Mouse (Mus musculus): ENCODE measurements at regions not wholly inside any gene's neighbourhood (a gene's known extent, or its start where the extent isn't known, plus 50 kb on each side); places are given as distances from the start of the nearest gene placed in this dataset.

- Histone ChIP-seq H3K4me1 (ENCODE audit: control insufficient read depth, insufficient read depth, low read length) (no peaks in the 10 kb centered on the region), H3K27ac (ENCODE audit: low read depth, low read length) (no peak overlapping the region), H3K4me2 (ENCODE audit: low read length) (no peak overlapping the region), H3K9me3 (replicated peaks; ENCODE audit: control insufficient read depth, low read length) (no peaks in the 10 kb centered on the region), H3K36me3 (ENCODE audit: control insufficient read depth, insufficient read depth, low read length) (no peaks in the 10 kb centered on the region), H3K27me3 (replicated peaks; ENCODE audit: control insufficient read depth, insufficient read depth, low read length) (no peaks in the 10 kb centered on the region), H3K9ac (ENCODE audit: low read length) (no peak overlapping the region), H3K4me3 (ENCODE audit: low read depth, low read length) (no peak overlapping the region)
- 67% methylated on average over 2 of the region's 2 CpGs for WGBS
- DNase-seq (ENCODE audit: low spot score) (no peak), ATAC-seq (no peak)
Measured at GRCm38 (mm10) chr1:50685361-50685760, 215.1 kb upstream of the Tmeff2 start.

- no peak overlapping the region for H3K4me2 ChIP-seq (ENCODE audit: low read length)
- H3K36me3 ChIP-seq (ENCODE audit: control insufficient read depth, insufficient read depth, low read length) = no peaks in the 10 kb centered on the region
- DNase-seq (ENCODE audit: low spot score) = no peak
- ATAC-seq = no peak
- H3K4me1 ChIP-seq (ENCODE audit: control insufficient read depth, insufficient read depth, low read length) = no peaks in the 10 kb centered on the region
- no peaks in the 10 kb centered on the region for H3K9me3 ChIP-seq (replicated peaks; ENCODE audit: control insufficient read depth, low read length)
- WGBS = 87% methylated on average over 1 of the region's 1 CpGs
- no peak overlapping the region for H3K27ac ChIP-seq (ENCODE audit: low read depth, low read length)
- H3K9ac ChIP-seq (ENCODE audit: low read length) = no peak overlapping the region
- no peaks in the 10 kb centered on the region for H3K27me3 ChIP-seq (replicated peaks; ENCODE audit: control insufficient read depth, insufficient read depth, low read length)
- no peak overlapping the region for H3K4me3 ChIP-seq (ENCODE audit: low read depth, low read length)
Measured at GRCm38 (mm10) chr1:50696916-50697315, 203.5 kb upstream of the Tmeff2 start.

GRCm38 (mm10) chr1:50697333-50698216 lies 202.9 kb upstream of the Tmeff2 start:
- Histone ChIP-seq H3K9me3 (replicated peaks; ENCODE audit: control insufficient read depth, low read length) (no peaks in the 10 kb centered on the region), H3K27ac (ENCODE audit: low read depth, low read length) (no peak overlapping the region), H3K36me3 (ENCODE audit: control insufficient read depth, insufficient read depth, low read length) (no peaks in the 10 kb centered on the region), H3K9ac (ENCODE audit: low read length) (no peak overlapping the region), H3K4me1 (ENCODE audit: control insufficient read depth, insufficient read depth, low read length) (no peaks in the 10 kb centered on the region), H3K27me3 (replicated peaks; ENCODE audit: control insufficient read depth, insufficient read depth, low read length) (no peaks in the 10 kb centered on the region), H3K4me3 (ENCODE audit: low read depth, low read length) (no peak overlapping the region), H3K4me2 (ENCODE audit: low read length) (no peak overlapping the region)
- DNase-seq (ENCODE audit: low spot score) = no peak
- 84% methylated on average over 7 of the region's 7 CpGs for WGBS
- ATAC-seq = no peak

GRCm38 (mm10) chr1:50704639-50705038 lies 195.8 kb upstream of the Tmeff2 start:
- Histone ChIP-seq H3K4me1 (ENCODE audit: control insufficient read depth, insufficient read depth, low read length) (no peaks in the 10 kb centered on the region), H3K9me3 (replicated peaks; ENCODE audit: control insufficient read depth, low read length) (no peaks in the 10 kb centered on the region), H3K9ac (ENCODE audit: low read length) (no peak overlapping the region), H3K36me3 (ENCODE audit: control insufficient read depth, insufficient read depth, low read length) (no peaks in the 10 kb centered on the region), H3K4me2 (ENCODE audit: low read length) (no peak overlapping the region), H3K27me3 (replicated peaks; ENCODE audit: control insufficient read depth, insufficient read depth, low read length) (no peaks in the 10 kb centered on the region), H3K4me3 (ENCODE audit: low read depth, low read length) (no peak overlapping the region), H3K27ac (ENCODE audit: low read depth, low read length) (no peak overlapping the region)
- DNase-seq (ENCODE audit: low spot score) = no peak
- WGBS = 89% methylated on average over 2 of the region's 2 CpGs
- no peak for ATAC-seq

- no peak overlapping the region for H3K4me3 ChIP-seq (ENCODE audit: low read depth, low read length)
- H3K36me3 ChIP-seq (ENCODE audit: control insufficient read depth, insufficient read depth, low read length) = no peaks in the 10 kb centered on the region
- 94% methylated on average over 5 of the region's 5 CpGs for WGBS
- no peaks in the 10 kb centered on the region for H3K4me1 ChIP-seq (ENCODE audit: control insufficient read depth, insufficient read depth, low read length)
- no peaks in the 10 kb centered on the region for H3K27me3 ChIP-seq (replicated peaks; ENCODE audit: control insufficient read depth, insufficient read depth, low read length)
- no peak overlapping the region for H3K4me2 ChIP-seq (ENCODE audit: low read length)
- no peak for ATAC-seq
- H3K9me3 ChIP-seq (replicated peaks; ENCODE audit: control insufficient read depth, low read length) = no peaks in the 10 kb centered on the region
- no peak overlapping the region for H3K27ac ChIP-seq (ENCODE audit: low read depth, low read length)
- no peak for DNase-seq (ENCODE audit: low spot score)
- H3K9ac ChIP-seq (ENCODE audit: low read length) = no peak overlapping the region
Measured at GRCm38 (mm10) chr1:50745049-50745448, 155.4 kb upstream of the Tmeff2 start.

- peak; percentile 40; the same call in 1 of the 2 replicates for ATAC-seq
- no peak overlapping the region for H3K4me2 ChIP-seq (ENCODE audit: low read length)
- no peak overlapping the region for H3K27ac ChIP-seq (ENCODE audit: low read depth, low read length)
- H3K9ac ChIP-seq (ENCODE audit: low read length) = no peak overlapping the region
- no peaks in the 10 kb centered on the region for H3K9me3 ChIP-seq (replicated peaks; ENCODE audit: control insufficient read depth, low read length)
- no peak overlapping the region for H3K4me3 ChIP-seq (ENCODE audit: low read depth, low read length)
- no peaks in the 10 kb centered on the region for H3K27me3 ChIP-seq (replicated peaks; ENCODE audit: control insufficient read depth, insufficient read depth, low read length)
- peak; percentile 46 for DNase-seq (ENCODE audit: low spot score)
- H3K36me3 ChIP-seq (ENCODE audit: control insufficient read depth, insufficient read depth, low read length) = no peaks in the 10 kb centered on the region
- no peaks in the 10 kb centered on the region for H3K4me1 ChIP-seq (ENCODE audit: control insufficient read depth, insufficient read depth, low read length)
Measured at GRCm38 (mm10) chr1:50770211-50770610, 130.2 kb upstream of the Tmeff2 start.

- Histone ChIP-seq H3K27me3 (replicated peaks; ENCODE audit: control insufficient read depth, insufficient read depth, low read length) (no peaks in the 10 kb centered on the region), H3K9ac (ENCODE audit: low read length) (no peak overlapping the region), H3K4me3 (ENCODE audit: low read depth, low read length) (no peak overlapping the region), H3K4me1 (ENCODE audit: control insufficient read depth, insufficient read depth, low read length) (no peaks in the 10 kb centered on the region), H3K27ac (ENCODE audit: low read depth, low read length) (no peak overlapping the region), H3K36me3 (ENCODE audit: control insufficient read depth, insufficient read depth, low read length) (no peaks in the 10 kb centered on the region), H3K9me3 (replicated peaks; ENCODE audit: control insufficient read depth, low read length) (no peaks in the 10 kb centered on the region), H3K4me2 (ENCODE audit: low read length) (no peak overlapping the region)
- 83% methylated on average over 3 of the region's 3 CpGs for WGBS
- ATAC-seq = no peak
- no peak for DNase-seq (ENCODE audit: low spot score)
Measured at GRCm38 (mm10) chr1:50795264-50795663, 105.2 kb upstream of the Tmeff2 start.

GRCm38 (mm10) chr1:50798166-50798565 lies 102.3 kb upstream of the Tmeff2 start:
- Histone ChIP-seq H3K4me1 (ENCODE audit: control insufficient read depth, insufficient read depth, low read length) (no peaks in the 10 kb centered on the region), H3K9me3 (replicated peaks; ENCODE audit: control insufficient read depth, low read length) (no peaks in the 10 kb centered on the region), H3K9ac (ENCODE audit: low read length) (no peak overlapping the region), H3K27ac (ENCODE audit: low read depth, low read length) (no peak overlapping the region), H3K4me3 (ENCODE audit: low read depth, low read length) (no peak overlapping the region), H3K27me3 (replicated peaks; ENCODE audit: control insufficient read depth, insufficient read depth, low read length) (no peaks in the 10 kb centered on the region), H3K36me3 (ENCODE audit: control insufficient read depth, insufficient read depth, low read length) (no peaks in the 10 kb centered on the region), H3K4me2 (ENCODE audit: low read length) (no peak overlapping the region)
- WGBS = 42% methylated on average over 3 of the region's 3 CpGs
- DNase-seq (ENCODE audit: low spot score) (peak; percentile 25), ATAC-seq (no peak)

- DNase-seq (ENCODE audit: low spot score) (no peak), ATAC-seq (no peak)
- Histone ChIP-seq H3K9ac (ENCODE audit: low read length) (no peak overlapping the region), H3K4me1 (ENCODE audit: control insufficient read depth, insufficient read depth, low read length) (no peaks in the 10 kb centered on the region), H3K27me3 (replicated peaks; ENCODE audit: control insufficient read depth, insufficient read depth, low read length) (no peaks in the 10 kb centered on the region), H3K36me3 (ENCODE audit: control insufficient read depth, insufficient read depth, low read length) (no peaks in the 10 kb centered on the region), H3K4me2 (ENCODE audit: low read length) (no peak overlapping the region), H3K27ac (ENCODE audit: low read depth, low read length) (no peak overlapping the region), H3K4me3 (ENCODE audit: low read depth, low read length) (no peak overlapping the region), H3K9me3 (replicated peaks; ENCODE audit: control insufficient read depth, low read length) (no peaks in the 10 kb centered on the region)
- 77% methylated on average over 1 of the region's 1 CpGs for WGBS
Measured at GRCm38 (mm10) chr1:50806321-50806720, 94.1 kb upstream of the Tmeff2 start.
